Mouse (Mus musculus) right cerebral cortex, postnatal 4 days (tissue): Measurements from ENCODE around the gene P2rx7.

Experiments used
- DNase-seq: peaks from one replicate; pipeline ENCODE4 v3.0.0-alpha.2; 2022

The P2rx7 gene

GRCm38 (mm10) chr5:122695516-122695915, 51.8 kb downstream of the P2rx7 start:
- DNase-seq, result no peak

DNA sequence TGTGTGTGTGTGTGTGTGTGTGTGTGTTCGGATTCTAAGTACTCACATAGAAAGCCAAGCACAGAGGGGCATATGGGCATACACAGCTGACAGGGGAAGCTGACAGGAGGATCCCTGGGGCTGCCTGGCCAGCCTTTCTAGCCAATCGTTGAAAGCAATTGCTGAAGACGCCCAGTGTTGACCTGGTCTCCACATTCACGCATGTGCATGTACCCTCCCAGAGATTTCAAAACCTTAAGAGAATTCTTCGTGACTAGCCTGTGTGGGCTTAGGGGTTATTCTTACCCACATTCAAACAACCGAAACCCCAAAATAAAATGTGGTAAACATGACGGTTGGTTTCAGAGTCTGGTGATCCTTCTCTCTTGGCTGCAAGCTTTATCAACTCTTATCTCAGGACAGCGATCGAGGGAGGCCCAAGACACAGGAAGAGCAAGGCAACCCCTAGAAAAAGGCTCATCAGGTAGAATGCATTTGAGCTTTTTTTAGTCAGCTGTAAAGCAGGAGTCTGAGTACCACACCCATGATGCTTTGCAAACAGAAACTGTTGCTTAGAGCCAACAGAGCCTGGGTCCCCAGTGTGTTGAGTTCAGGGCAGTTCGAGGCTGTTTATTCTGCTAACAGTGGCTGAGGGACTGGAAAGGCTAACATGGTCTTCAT, 54.5 kb downstream of the P2rx7 start:
- DNase-seq, result no peak

DNA sequence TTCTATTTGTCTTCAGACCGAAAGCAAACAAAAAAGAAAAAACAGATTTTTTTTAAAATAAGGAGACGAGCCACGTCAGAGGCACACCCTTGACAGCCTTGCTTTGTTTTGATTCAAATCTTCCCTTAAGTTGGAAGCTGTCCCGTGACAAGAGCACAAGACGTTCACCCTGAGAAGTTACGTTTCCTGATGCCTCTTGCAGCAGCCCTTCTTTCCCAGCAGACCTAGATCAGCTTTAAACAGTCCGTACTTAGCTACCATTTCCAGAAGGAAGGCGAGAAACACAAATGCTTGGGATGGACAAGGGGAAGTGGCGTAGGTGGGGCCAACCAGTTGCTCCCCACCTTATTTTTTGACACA, 55.0 kb downstream of the P2rx7 start:
- DNase-seq, result no peak

GRCm38 (mm10) chr5:122700109-122700836, 56.6 kb downstream of the P2rx7 start:
- DNase-seq, result no peak

- no peak for DNase-seq
Measured at GRCm38 (mm10) chr5:122700837-122701212, 57.1 kb downstream of the P2rx7 start.

DNA sequence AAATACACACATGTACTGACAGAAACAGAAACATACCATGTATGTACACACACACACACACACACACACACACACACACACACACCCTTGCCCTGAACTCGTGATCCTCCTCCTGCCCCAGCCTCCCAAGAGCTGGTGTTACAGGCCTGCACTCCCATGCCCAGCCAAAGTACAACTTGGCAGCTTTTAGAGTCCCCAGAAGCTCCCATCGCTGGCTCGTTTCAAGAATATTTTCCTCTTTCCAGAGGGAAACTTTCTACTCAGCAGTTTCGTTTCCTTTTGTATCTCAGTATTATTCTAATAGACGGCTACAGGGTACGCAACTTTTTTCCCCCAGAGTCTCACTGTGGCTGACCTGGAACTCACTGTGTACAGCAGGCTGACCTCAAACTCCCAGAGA, 58.4 kb downstream of the P2rx7 start:
- no peak for DNase-seq

DNA sequence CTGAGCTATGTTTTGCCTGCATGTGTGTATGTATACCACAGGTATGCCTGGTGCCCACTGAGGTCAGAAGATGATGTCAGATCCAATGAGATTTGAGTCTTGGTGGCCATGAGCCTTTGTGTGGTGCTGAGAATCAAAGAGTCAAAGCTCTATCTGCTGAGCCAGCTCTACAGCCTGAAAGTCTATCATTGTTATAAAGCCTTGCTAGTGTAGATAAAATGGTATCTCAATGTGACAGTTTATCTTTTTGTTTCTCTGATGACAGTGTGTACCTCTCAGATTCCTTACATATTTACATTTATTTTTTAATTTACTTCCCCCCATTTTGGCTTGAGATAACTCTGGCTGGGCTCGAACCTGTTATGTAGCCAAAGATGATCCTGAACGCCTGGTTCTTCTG, 59.9 kb downstream of the P2rx7 start:
- no peak for DNase-seq

- no peak for DNase-seq
Measured at GRCm38 (mm10) chr5:122704571-122704970, 60.9 kb downstream of the P2rx7 start.

- no peak for DNase-seq
Measured at GRCm38 (mm10) chr5:122705174-122705573, 61.5 kb downstream of the P2rx7 start.

GRCm38 (mm10) chr5:122706917-122707275, 63.2 kb downstream of the P2rx7 start:
- no peak for DNase-seq

GRCm38 (mm10) chr5:122707276-122708181, 63.8 kb downstream of the P2rx7 start, which contains the start of gene P2rx4:
TSS of gene P2rx4 (plus strand) at chr5:122707544.
- DNase-seq, result peak; percentile 80

DNA sequence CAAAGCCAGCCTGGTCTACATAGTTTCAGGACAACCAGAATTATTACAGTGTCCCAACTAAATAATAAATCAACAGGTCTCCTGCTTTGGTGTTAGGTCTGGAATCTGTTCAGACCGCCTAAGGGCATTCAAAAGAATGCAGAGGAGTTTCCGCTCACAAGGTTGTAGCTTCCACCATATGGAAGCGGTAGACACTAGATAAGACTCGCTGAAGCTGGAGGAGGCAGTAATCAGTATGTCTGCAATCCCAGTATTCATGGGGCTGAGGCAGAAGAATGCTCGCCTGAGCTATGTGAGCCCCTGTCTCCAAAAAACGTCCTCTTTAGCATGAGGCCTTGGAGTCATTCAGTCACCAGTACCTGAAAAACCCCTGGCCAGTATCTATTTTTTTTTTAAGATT, 65.1 kb downstream of the P2rx7 start:
- no peak for DNase-seq

- no peak for DNase-seq
Measured at GRCm38 (mm10) chr5:122715723-122716122, 72.0 kb downstream of the P2rx7 start.

GRCm38 (mm10) chr5:122716793-122717192, 73.1 kb downstream of the P2rx7 start:
- no peak for DNase-seq

GRCm38 (mm10) chr5:122718400-122718799, 74.7 kb downstream of the P2rx7 start:
- DNase-seq, result no peak

DNA sequence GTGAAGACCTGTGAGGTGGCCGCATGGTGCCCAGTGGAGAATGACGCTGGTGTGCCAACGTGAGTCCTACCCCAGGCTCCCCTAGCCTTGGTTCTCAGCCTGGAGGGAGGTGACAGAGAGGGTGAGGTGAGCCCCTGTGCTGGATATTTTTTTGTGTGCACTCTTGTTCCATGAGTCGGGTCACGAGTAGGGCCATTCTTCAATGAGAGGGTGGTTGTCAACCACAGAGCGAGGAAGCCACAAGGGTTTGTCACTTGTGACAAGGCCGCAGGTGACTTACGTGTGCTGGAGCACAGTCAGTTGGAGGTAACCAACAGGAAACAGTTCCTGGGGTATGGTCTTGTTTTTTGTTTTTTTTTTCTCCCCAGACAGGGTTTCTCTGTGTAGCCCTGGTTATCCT, 75.5 kb downstream of the P2rx7 start:
- DNase-seq, result no peak

DNA sequence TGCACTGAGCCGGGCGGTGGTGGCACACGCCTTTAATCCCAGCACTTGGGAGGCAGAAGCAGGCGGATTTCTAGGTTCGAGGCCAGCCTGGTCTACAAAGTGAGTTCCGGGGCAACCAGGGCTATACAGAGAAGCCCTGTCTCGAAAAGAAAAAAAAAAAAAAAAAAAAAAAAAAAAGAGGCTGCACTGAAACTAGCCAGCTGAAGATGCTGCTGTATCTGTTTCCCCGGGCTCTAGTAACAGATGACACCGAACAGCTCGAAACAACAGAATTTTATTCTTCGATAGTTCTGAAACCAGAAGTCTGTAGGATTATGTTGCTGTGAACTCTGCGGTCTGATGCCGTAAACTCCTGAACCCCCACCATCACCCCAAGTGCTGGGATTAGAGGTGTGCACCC, 81.7 kb downstream of the P2rx7 start:
- no peak for DNase-seq

GRCm38 (mm10) chr5:122726068-122726467, 82.4 kb downstream of the P2rx7 start:
- DNase-seq, result peak; percentile 64

DNA sequence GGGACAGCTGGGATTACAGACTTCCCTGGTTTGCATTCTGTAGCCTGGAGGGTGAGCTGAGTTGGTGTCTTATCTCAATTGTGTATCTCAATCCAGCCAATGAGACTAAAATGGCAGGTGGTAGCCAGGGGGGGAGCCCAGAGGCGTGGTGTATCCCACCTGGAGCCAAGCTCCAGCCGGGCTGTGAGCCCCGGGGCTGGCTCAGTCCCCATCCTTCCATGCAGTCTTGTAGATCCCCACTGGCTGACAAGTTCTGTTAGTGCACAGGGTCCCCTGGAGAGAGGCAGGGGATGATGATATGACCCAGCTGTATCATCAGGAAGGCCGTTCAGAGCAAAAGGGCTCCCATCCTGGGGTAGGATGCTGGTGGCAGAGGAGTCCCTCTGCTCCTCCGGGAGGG, 82.9 kb downstream of the P2rx7 start:
- DNase-seq, result no peak

GRCm38 (mm10) chr5:122727096-122727495, 83.4 kb downstream of the P2rx7 start:
- no peak for DNase-seq

DNA sequence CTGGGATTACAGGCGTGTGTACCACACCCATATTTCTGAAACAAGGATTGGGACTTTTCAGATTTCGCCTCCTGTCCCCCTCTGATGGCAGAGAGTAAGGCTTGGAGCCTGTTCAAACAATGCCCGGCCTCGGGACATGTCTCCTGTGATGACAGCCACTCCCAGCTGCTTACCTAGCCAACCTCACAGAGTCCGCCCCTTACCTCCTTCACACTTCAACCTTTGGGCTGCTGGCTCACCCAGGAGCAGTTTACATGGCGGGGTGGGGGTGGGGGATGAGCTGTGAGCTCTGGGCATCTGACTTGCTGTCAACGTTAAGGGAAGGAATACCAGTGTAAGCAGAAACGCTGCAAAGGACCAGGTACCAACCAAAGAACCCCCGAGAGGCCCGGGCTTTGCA, 87.1 kb downstream of the P2rx7 start:
- no peak for DNase-seq

GRCm38 (mm10) chr5:122731321-122731720, 87.6 kb downstream of the P2rx7 start:
- peak; percentile 54 for DNase-seq

DNA sequence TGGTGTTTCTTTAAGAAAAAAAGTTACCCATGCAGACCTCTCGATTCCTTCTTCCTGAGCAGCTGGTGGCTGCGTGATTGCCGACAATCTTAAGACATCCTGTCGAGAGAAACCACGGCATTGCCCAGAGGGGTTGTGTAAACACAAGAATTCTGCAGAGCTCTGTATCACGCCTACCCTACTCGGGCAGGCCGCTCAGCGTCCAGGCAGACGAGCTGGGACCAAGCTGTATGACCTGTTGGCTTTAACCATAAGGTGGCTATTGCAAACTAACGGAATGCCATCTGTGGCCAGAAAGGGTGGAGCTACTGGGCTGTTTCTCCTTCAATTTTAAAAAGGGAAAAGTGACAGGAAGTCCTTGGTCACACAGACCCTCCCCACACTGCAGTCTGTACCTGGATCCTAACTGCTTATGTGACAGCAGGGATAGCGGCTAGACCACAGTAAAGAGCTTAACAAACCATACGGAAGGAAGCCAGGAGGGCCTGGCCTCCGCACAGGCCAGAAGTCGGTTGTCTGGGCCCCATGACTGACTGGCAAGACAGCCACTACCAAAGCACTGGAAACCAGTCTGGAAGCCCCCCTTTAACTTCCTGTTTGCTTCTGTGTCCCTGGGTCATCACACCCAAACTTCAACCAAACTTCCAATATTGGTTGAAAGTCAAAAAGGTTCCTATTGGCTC, 88.4 kb downstream of the P2rx7 start:
- DNase-seq, result no peak
